Mouse (Mus musculus) megakaryocyte, embryonic 14.5 days (primary cell): Measurements from ENCODE around the gene Smyd3.

Source experiments
- FLI1 ChIP-seq: IDR thresholded peaks from 2 replicates; pipeline ENCODE4 v1.6.1; 2012; ENCODE audit warnings: low read length, inconsistent platforms, mixed read lengths
- GATA1 ChIP-seq: IDR thresholded peaks from 3 replicates; pipeline ENCODE4 v1.6.1; 2012; ENCODE audit warnings: mixed read lengths, low read length, inconsistent platforms, borderline replicate concordance

- no peak for TF ChIP-seq GATA1
- no peak for TF ChIP-seq FLI1
Observed at GRCm38 (mm10) chr1:179023486-179023885, 494.4 kb downstream of the Smyd3 start.
